Mouse (Mus musculus): ENCODE measurements around the gene Atp6v1g3. TPM values are rescaled to one million over a fixed set of nuclear protein-coding genes. Genes with fewer than 3 reads are reported as not detected.
A peak's percentile ranks its signal among the peaks of the same experiment; 100 is the strongest.

Atp6v1g3 gene
- polyA plus RNA-seq, 1 experiment from 2014 or later, result not detected

DNA sequence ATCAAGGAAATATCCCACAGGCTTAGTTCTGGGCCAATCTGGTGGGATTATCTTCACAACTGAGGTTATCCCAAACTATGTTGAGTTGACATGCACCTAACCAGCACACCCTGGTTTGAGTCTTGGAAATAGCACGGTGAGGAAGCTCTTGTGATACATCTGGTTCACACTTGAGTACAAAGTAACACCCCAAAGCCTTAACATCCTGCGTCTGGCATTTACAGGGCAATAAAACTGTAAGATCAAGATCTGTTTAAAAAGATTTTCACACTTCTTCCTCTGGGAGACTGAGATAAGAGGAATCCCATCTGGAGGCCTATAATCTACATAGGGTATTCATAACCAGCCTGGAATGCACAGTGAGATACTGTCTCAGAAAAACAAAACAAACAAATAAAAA lies 24.6 kb downstream of the Atp6v1g3 start:
- Histone ChIP-seq H3K4me1 (ENCODE audit: insufficient read depth) (0 out of 2 replicates have a peak, but pooled peaks cover 2% of the 10 kb centered on the region), H3K27me3 (ENCODE audit: insufficient read depth, low read length) (no peaks in the 10 kb centered on the region), H3K9ac (replicated peaks) (no peak overlapping the region), H3K27ac (ENCODE audit: low read depth) (no peak overlapping the region), H3K36me3 (replicated peaks; ENCODE audit: insufficient read depth, low read length) (no peaks in the 10 kb centered on the region), H3K9me3 (ENCODE audit: low read length) (no peaks in the 10 kb centered on the region), H3K4me3 (ENCODE audit: low read depth, low read length) (no peak overlapping the region), H3K4me2 (ENCODE audit: low read depth, low read length) (no peak overlapping the region)
- ATAC-seq (no peak), DNase-seq (no peak)
- WGBS (ENCODE audit: insufficient replicate concordance), result 64% methylated on average over 2 of the region's 2 CpGs
- TF ChIP-seq EP300 (IDR thresholded peaks at IDR 0.05; ENCODE audit: low read depth) (no peak), CTCF (IDR thresholded peaks at IDR 0.05; ENCODE audit: low read depth) (no peak)

DNA sequence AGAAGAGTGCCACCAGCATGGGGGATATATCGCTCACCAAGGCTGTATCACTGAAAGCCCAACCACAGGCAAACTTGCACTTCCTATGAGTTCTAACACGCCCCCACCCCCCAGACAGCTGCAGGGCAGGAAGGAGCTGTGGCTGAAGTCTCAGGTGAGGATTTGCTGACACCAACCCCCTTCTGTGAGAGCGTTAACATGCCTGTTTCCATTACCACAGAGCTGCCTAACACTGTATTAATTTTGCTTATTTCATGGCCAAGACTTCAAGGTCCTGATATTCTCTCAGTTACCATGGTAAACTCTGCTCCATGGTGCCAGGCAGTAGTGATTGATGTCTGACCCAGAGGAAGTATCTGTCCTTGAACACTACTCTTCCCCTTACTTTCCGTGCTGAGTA lies 26.0 kb downstream of the Atp6v1g3 start:
- DNase-seq (peak; percentile 21), ATAC-seq (no peak)
- Histone ChIP-seq H3K27ac (ENCODE audit: low read depth) (no peak overlapping the region), H3K4me1 (ENCODE audit: insufficient read depth) (0 out of 2 replicates have a peak, but pooled peaks cover 2% of the 10 kb centered on the region), H3K9ac (replicated peaks) (no peak overlapping the region), H3K36me3 (replicated peaks; ENCODE audit: insufficient read depth, low read length) (no peaks in the 10 kb centered on the region), H3K4me3 (ENCODE audit: low read depth, low read length) (no peak overlapping the region), H3K9me3 (ENCODE audit: low read length) (no peaks in the 10 kb centered on the region), H3K4me2 (ENCODE audit: low read depth, low read length) (no peak overlapping the region), H3K27me3 (ENCODE audit: insufficient read depth, low read length) (no peaks in the 10 kb centered on the region)
- TF ChIP-seq EP300 (IDR thresholded peaks at IDR 0.05; ENCODE audit: low read depth) (no peak), CTCF (IDR thresholded peaks at IDR 0.05; ENCODE audit: low read depth) (no peak)
- WGBS (ENCODE audit: insufficient replicate concordance), result 24% methylated on average over 4 of the region's 4 CpGs

DNA sequence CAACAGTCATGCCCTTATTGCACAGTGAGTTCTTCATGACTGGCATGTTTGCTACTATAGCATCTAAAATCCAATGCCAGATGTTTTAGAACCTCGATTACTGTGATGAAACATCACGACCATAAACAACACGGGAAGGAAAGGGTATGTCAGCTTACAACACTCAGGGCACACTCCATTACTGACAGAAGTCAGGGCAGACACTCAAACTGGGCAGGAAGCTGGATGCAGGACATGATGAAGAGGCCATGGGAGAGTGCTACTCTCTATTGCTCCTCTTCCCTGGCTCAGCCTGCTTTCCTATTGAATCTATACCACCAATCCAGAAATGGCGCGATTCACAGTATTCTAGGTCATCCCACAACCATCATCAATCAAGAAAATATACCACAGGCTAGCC lies 28.4 kb downstream of the Atp6v1g3 start:
- TF ChIP-seq CTCF (IDR thresholded peaks at IDR 0.05; ENCODE audit: low read depth), result no peak
- TF ChIP-seq EP300 (IDR thresholded peaks at IDR 0.05; ENCODE audit: low read depth), result no peak
- no peaks in the 10 kb centered on the region for H3K9me3 ChIP-seq (ENCODE audit: low read length)
- no peak for DNase-seq
- no peak overlapping the region for H3K9ac ChIP-seq (replicated peaks)
- no peak overlapping the region for H3K4me2 ChIP-seq (ENCODE audit: low read depth, low read length)
- no peak overlapping the region for H3K4me3 ChIP-seq (ENCODE audit: low read depth, low read length)
- H3K36me3 ChIP-seq (replicated peaks; ENCODE audit: insufficient read depth, low read length), result no peaks in the 10 kb centered on the region
- 65% methylated on average over 5 of the region's 5 CpGs for WGBS (ENCODE audit: insufficient replicate concordance)
- 0 out of 2 replicates have a peak, but pooled peaks cover 2% of the 10 kb centered on the region for H3K4me1 ChIP-seq (ENCODE audit: insufficient read depth)
- no peak overlapping the region for H3K27ac ChIP-seq (ENCODE audit: low read depth)
- ATAC-seq, result no peak
- H3K27me3 ChIP-seq (ENCODE audit: insufficient read depth, low read length), result no peaks in the 10 kb centered on the region

DNA sequence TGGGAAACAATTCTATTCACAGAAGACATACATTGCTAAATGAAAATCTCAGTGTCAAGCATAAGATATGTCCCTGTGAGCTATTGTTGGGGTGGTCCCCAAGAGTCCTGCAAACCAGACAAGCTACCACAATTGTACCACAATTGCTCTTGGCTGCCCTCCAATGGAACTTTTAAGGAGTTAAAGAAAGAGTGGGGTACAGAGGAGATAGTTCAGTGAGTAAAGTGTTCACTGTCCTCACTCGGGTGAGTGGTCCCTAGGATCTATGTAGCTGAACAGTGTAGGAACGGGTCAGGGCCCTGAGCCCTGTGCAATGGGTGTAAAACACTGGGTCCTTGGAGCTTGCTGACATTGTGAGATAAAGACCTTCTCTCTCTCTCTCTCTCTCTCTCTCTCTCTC lies 29.2 kb downstream of the Atp6v1g3 start:
- TF ChIP-seq EP300 (IDR thresholded peaks at IDR 0.05; ENCODE audit: low read depth) (no peak), CTCF (IDR thresholded peaks at IDR 0.05; ENCODE audit: low read depth) (peak; percentile 16; the same call in 1 of the 2 replicates)
- Histone ChIP-seq H3K27ac (ENCODE audit: low read depth) (no peak overlapping the region), H3K4me2 (ENCODE audit: low read depth, low read length) (no peak overlapping the region), H3K27me3 (ENCODE audit: insufficient read depth, low read length) (no peaks in the 10 kb centered on the region), H3K4me1 (ENCODE audit: insufficient read depth) (0 out of 2 replicates have a peak, but pooled peaks cover 2% of the 10 kb centered on the region), H3K9me3 (ENCODE audit: low read length) (no peaks in the 10 kb centered on the region), H3K36me3 (replicated peaks; ENCODE audit: insufficient read depth, low read length) (no peaks in the 10 kb centered on the region), H3K9ac (replicated peaks) (no peak overlapping the region), H3K4me3 (ENCODE audit: low read depth, low read length) (no peak overlapping the region)
- 59% methylated on average over 2 of the region's 2 CpGs for WGBS (ENCODE audit: insufficient replicate concordance)
- DNase-seq, result no peak
- ATAC-seq, result no peak

DNA sequence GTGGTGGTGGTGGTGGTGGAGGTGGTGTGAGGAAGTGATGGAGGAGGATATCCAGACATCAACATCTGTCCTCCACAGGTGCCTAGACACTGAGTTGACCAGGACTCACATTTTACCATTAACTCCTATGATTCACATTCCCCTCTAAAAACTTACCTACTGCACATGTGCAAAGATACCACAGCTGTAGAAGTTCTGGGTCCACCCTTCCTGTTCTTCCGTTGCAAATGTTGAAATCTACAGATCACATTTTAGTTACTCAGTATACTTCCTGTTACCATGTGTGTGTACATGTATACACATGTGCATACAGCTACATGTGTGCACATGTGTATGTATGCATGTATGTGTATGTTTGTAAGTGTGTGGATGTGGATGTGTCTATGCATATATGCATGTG lies 29.8 kb downstream of the Atp6v1g3 start:
- no peak overlapping the region for H3K27ac ChIP-seq (ENCODE audit: low read depth)
- no peaks in the 10 kb centered on the region for H3K9me3 ChIP-seq (ENCODE audit: low read length)
- no peaks in the 10 kb centered on the region for H3K36me3 ChIP-seq (replicated peaks; ENCODE audit: insufficient read depth, low read length)
- 40% methylated on average over 1 of the region's 1 CpGs for WGBS (ENCODE audit: insufficient replicate concordance)
- TF ChIP-seq CTCF (IDR thresholded peaks at IDR 0.05; ENCODE audit: low read depth) (no peak), EP300 (IDR thresholded peaks at IDR 0.05; ENCODE audit: low read depth) (no peak)
- DNase-seq (no peak), ATAC-seq (peak; percentile 25; the same call in 1 of the 2 replicates)
- H3K9ac ChIP-seq (replicated peaks), result no peak overlapping the region
- H3K4me1 ChIP-seq (ENCODE audit: insufficient read depth), result 0 out of 2 replicates have a peak, but pooled peaks cover 2% of the 10 kb centered on the region
- no peak overlapping the region for H3K4me3 ChIP-seq (ENCODE audit: low read depth, low read length)
- no peak overlapping the region for H3K4me2 ChIP-seq (ENCODE audit: low read depth, low read length)
- H3K27me3 ChIP-seq (ENCODE audit: insufficient read depth, low read length), result no peaks in the 10 kb centered on the region

DNA sequence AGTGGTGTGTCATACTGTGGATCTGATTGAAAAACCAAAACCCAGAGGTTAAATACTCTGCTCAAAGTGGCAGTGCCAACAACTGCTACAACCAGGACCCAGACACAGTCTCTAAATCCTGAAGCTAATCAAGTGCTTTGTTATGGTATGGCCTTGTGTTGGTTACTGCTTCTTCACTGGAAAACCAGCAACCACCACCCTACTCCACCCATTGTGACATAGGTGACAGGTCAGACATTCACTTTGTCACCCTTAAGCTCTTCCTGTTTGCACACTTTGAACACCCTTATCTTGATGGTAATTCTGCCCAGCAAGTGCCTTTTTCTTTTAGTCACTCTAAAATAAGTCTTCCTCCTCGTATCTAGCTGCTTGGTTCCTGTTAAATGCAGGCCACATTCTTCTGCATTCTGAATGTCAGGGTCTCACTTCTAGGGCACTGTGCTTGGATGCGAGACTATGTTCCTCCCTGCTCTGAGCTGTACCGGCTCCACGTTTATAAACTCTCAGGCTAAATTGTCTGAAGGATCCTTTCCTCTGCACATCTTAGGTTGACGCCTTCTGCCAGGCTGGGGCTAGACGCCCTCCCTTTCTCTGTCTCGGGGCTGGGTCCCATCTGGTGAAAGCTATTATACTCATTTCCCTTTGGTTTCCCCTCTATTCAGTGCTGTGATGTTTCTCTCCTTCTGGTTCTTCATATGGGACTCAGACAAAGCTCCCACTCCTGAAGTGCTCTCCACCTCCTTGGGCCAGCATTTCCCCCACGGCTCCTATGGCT lies 30.8 kb downstream of the Atp6v1g3 start:
- TF ChIP-seq CTCF (IDR thresholded peaks at IDR 0.05; ENCODE audit: low read depth), result no peak
- no peak for TF ChIP-seq EP300 (IDR thresholded peaks at IDR 0.05; ENCODE audit: low read depth)
- WGBS (ENCODE audit: insufficient replicate concordance), result 40% methylated on average over 8 of the region's 8 CpGs
- Histone ChIP-seq H3K36me3 (replicated peaks; ENCODE audit: insufficient read depth, low read length) (no peaks in the 10 kb centered on the region), H3K4me2 (ENCODE audit: low read depth, low read length) (no peak overlapping the region), H3K27ac (ENCODE audit: low read depth) (no peak overlapping the region), H3K4me3 (ENCODE audit: low read depth, low read length) (no peak overlapping the region), H3K9ac (replicated peaks) (no peak overlapping the region), H3K4me1 (ENCODE audit: insufficient read depth) (0 out of 2 replicates have a peak, but pooled peaks cover 2% of the 10 kb centered on the region), H3K9me3 (ENCODE audit: low read length) (no peaks in the 10 kb centered on the region), H3K27me3 (ENCODE audit: insufficient read depth, low read length) (no peaks in the 10 kb centered on the region)
- ATAC-seq (no peak), DNase-seq (no peak)

Measured in liver, postnatal 0 days (tissue).